Mouse (Mus musculus): Measurements from ENCODE around the gene Csad.

- no peak for TF ChIP-seq CTCF (IDR thresholded peaks at IDR 0.05; ENCODE audit: extremely low read depth, insufficient read depth, low read length)
- no peak for TF ChIP-seq POLR2A (IDR thresholded peaks at IDR 0.05; ENCODE audit: extremely low read depth, insufficient read depth, low read length)
These were observed 60.2 kb downstream of the Csad start, which contains the start of gene Igfbp6 for GRCm38 (mm10) chr15:102144274-102144711.

Data from cortical plate, adult 2 months (tissue).